Comparison of ENCODE assay signal across 8 mouse cellular contexts in genomic region chr5:45638806-45639714, GRCm38 (mm10). TPM values are rescaled to one million over a fixed set of nuclear protein-coding genes. Genes with fewer than 3 reads are reported as not detected.
DNase-seq lines count a peak whose midpoint lies in the region; ATAC-seq lines count a peak whose summit lies in the region.

Fam184b (minus strand) TSS chr5:45639614.

- peak within 1 kb of the TSS; percentile 63 for H3K9ac ChIP-seq in embryonic facial prominence, embryonic 14.5 days (ENCODE audit: low read depth, low read length)
- peak within 1 kb of the TSS; percentile 56 for H3K9ac ChIP-seq in hindbrain, embryonic 11.5 days (ENCODE audit: low read depth, low read length)
- H3K9ac ChIP-seq in neural tube, embryonic 14.5 days (replicated peaks; ENCODE audit: low read depth, low read length): peak within 1 kb of the TSS; percentile 70

- H3K9me3 ChIP-seq in embryonic facial prominence, embryonic 14.5 days (ENCODE audit: control insufficient read depth, low read length): no peaks in the 10 kb centered on the region
- no peaks in the 10 kb centered on the region for H3K9me3 ChIP-seq in hindbrain, embryonic 11.5 days (ENCODE audit: control insufficient read depth, low read length)
- no peaks in the 10 kb centered on the region for H3K9me3 ChIP-seq in neural tube, embryonic 14.5 days (ENCODE audit: control insufficient read depth, low read length)

- H3K4me3 ChIP-seq in embryonic facial prominence, embryonic 14.5 days (ENCODE audit: low read depth, low read length): peak within 1 kb of the TSS; percentile 54
- peak within 1 kb of the TSS; percentile 61 for H3K4me3 ChIP-seq in hindbrain, embryonic 11.5 days (ENCODE audit: low read depth, low read length)
- peak within 1 kb of the TSS; percentile 57 for H3K4me3 ChIP-seq in neural tube, embryonic 14.5 days (ENCODE audit: low read depth, low read length)

- no peak within 1 kb of the TSS for H3K27ac ChIP-seq in embryonic facial prominence, embryonic 14.5 days (replicated peaks; ENCODE audit: low read depth, low read length)
- no peak within 1 kb of the TSS for H3K27ac ChIP-seq in hindbrain, embryonic 11.5 days (ENCODE audit: low read depth, low read length)
- H3K27ac ChIP-seq in neural tube, embryonic 14.5 days (ENCODE audit: low read depth, low read length): peak within 1 kb of the TSS; percentile 72

- 0 out of 2 replicates have a peak, but pooled peaks cover 7% of the 10 kb centered on the region for H3K27me3 ChIP-seq in embryonic facial prominence, embryonic 14.5 days (replicated peaks; ENCODE audit: control insufficient read depth, insufficient read depth, low read length)
- no peaks in the 10 kb centered on the region for H3K27me3 ChIP-seq in hindbrain, embryonic 11.5 days (ENCODE audit: control insufficient read depth, insufficient read depth, low read length)
- H3K27me3 ChIP-seq in neural tube, embryonic 14.5 days (ENCODE audit: control insufficient read depth, insufficient read depth, low read length): 0 out of 2 replicates have a peak, but pooled peaks cover 3% of the 10 kb centered on the region

- no peaks in the 10 kb centered on the region for H3K36me3 ChIP-seq in embryonic facial prominence, embryonic 14.5 days (ENCODE audit: control insufficient read depth, insufficient read depth, low read length)
- no peaks in the 10 kb centered on the region for H3K36me3 ChIP-seq in hindbrain, embryonic 11.5 days (ENCODE audit: control insufficient read depth, insufficient read depth, low read length)
- no peaks in the 10 kb centered on the region for H3K36me3 ChIP-seq in neural tube, embryonic 14.5 days (ENCODE audit: control insufficient read depth, insufficient read depth, low read length)

- H3K4me2 ChIP-seq in embryonic facial prominence, embryonic 14.5 days (ENCODE audit: low read depth, low read length): peak within 1 kb of the TSS; percentile 95
- H3K4me2 ChIP-seq in hindbrain, embryonic 11.5 days (replicated peaks; ENCODE audit: low read depth, low read length): peak within 1 kb of the TSS; percentile 95
- peak within 1 kb of the TSS; percentile 65 for H3K4me2 ChIP-seq in neural tube, embryonic 14.5 days (ENCODE audit: low read depth, low read length)

- under 1% methylated on average over 48 of the region's 48 CpGs for WGBS in embryonic facial prominence, embryonic 14.5 days
- WGBS in hindbrain, embryonic 11.5 days: under 1% methylated on average over 48 of the region's 48 CpGs
- under 1% methylated on average over 48 of the region's 48 CpGs for WGBS in neural tube, embryonic 14.5 days

- peak; percentile 89 for ATAC-seq in embryonic facial prominence, embryonic 14.5 days (ENCODE audit: low read depth)
- peak; percentile 91 for ATAC-seq in hindbrain, embryonic 11.5 days (ENCODE audit: low FRiP score)
- peak; percentile 99 for ATAC-seq in neural tube, embryonic 14.5 days (ENCODE audit: low read depth)

- DNase-seq in CD8-positive naive resting alpha-beta T cell, adult 2 months (ENCODE audit: low read depth in 2 of 2, low spot score in 2 of 2): peak; percentile 6 to 12
- DNase-seq in adrenal gland, postnatal 25 days: peak; percentile 49
- DNase-seq in embryonic facial prominence, embryonic 14.5 days (ENCODE audit: low spot score): peak; percentile 64
- DNase-seq in hindbrain, embryonic 11.5 days (ENCODE audit: low spot score): peak; percentile 65
- peak; percentile 20 for DNase-seq in layer of hippocampus, adult 9-10 months (ENCODE audit: low spot score)
- peak; percentile 42 to 45 for DNase-seq in lung, adult 18-20 months
- DNase-seq in thymus, postnatal 10 days (ENCODE audit: low spot score in 2 of 2): peak; percentile 45 to 60

- H3K4me1 ChIP-seq in embryonic facial prominence, embryonic 14.5 days (ENCODE audit: control insufficient read depth, insufficient read depth, low read length): no peaks in the 10 kb centered on the region; the same call in 1 of the 2 replicates
- H3K4me1 ChIP-seq in hindbrain, embryonic 11.5 days (replicated peaks; ENCODE audit: control insufficient read depth, insufficient read depth, low read length): no peaks in the 10 kb centered on the region
- H3K4me1 ChIP-seq in neural tube, embryonic 14.5 days (ENCODE audit: control insufficient read depth, insufficient read depth, low read length): no peaks in the 10 kb centered on the region

RNA-seq across cellular contexts. Expression of gene Fam184b, which starts in this region (rescaled TPM):
- total RNA-seq in adrenal gland, postnatal 25 days (2021): 0.29 and 0.30 TPM in 2 replicates
- 2.2 and 2.4 TPM in 2 replicates for polyA plus RNA-seq in embryonic facial prominence, embryonic 14.5 days (2014; fragmentation: Nextera tagmentation; extraction: Ambion mirVana)
- polyA plus RNA-seq in hindbrain, embryonic 11.5 days (2014; fragmentation: Nextera tagmentation; extraction: Ambion mirVana): 0.81 and 0.91 TPM in 2 replicates
- 9.5 and 9.6 TPM in 2 replicates for polyA plus RNA-seq in neural tube, embryonic 14.5 days (2014; fragmentation: Nextera tagmentation; extraction: Ambion mirVana)

Comparison
In these comparisons a context has a peak if more than half of its experiments do, and no peak if none do; other contexts are left out.
1. Peak in DNase-seq in adrenal gland, postnatal 25 days; RNA of the gene not detected or under 1 TPM.
2. Peak in DNase-seq, ATAC-seq, H3K4me3 ChIP-seq, H3K9ac ChIP-seq and H3K4me2 ChIP-seq in hindbrain, embryonic 11.5 days; RNA of the gene not detected or under 1 TPM.
3. DNase-seq: peak in every context shown above with its lines; median percentile 65 in hindbrain, embryonic 11.5 days; 64 in embryonic facial prominence, embryonic 14.5 days; 52 in thymus, postnatal 10 days; 49 in adrenal gland, postnatal 25 days; 44 in lung, adult 18-20 months; 20 in layer of hippocampus, adult 9-10 months; 9 in CD8-positive naive resting alpha-beta T cell, adult 2 months.